Mouse (Mus musculus) olfactory bulb, adult 2 months (tissue): ENCODE results near the gene Hdac1.
A peak's percentile ranks its signal among the peaks of the same experiment; 100 is the strongest.

Experiments used
- CTCF ChIP-seq: fragments of 200-500 bp; IDR thresholded peaks from 2 replicates; pipeline ENCODE4 v1.5.1; 2012; ENCODE audit warnings: low read depth, mild to moderate bottlenecking, low read length, moderate library complexity; ENCODE audit not compliant: insufficient read depth
- POLR2A ChIP-seq: fragments of 200-500 bp; IDR thresholded peaks from 2 replicates; pipeline ENCODE4 v1.6.1; 2012; ENCODE audit warnings: mild to moderate bottlenecking, low read depth, low read length, moderate library complexity; ENCODE audit not compliant: insufficient read depth

- TF ChIP-seq CTCF (peak; percentile 43; the same call in 1 of the 2 replicates), POLR2A (no peak)
Observed at GRCm38 (mm10) chr4:129576863-129577491, 34.5 kb upstream of the Hdac1 start.
